Mouse (Mus musculus) embryonic facial prominence, embryonic 14.5 days (tissue): ENCODE measurements around the gene Tcp11l1. TPM values are rescaled to one million over a fixed set of nuclear protein-coding genes. Genes with fewer than 3 reads are reported as not detected.

Experiments
- ATAC-seq: fragments of 200-750 bp; cut with Nextera tagmentation; 2 replicates; pipeline ENCODE4 v1.8.0; 2017; ENCODE audit warnings: low read depth, moderate number of reproducible peaks, moderate TSS enrichment
- DNase-seq: peaks from one replicate; pipeline ENCODE4 v3.0.0-alpha.2; 2015; ENCODE audit warnings: low spot score
- H3K27ac ChIP-seq: fragments of 300-500 bp; sonication (generic); replicated peaks from 2 replicates; pipeline ENCODE4 v1.5.1; 2014; ENCODE audit warnings: low read depth, mild to moderate bottlenecking, low read length, moderate library complexity
- H3K27me3 ChIP-seq: fragments of 300-500 bp; sonication (generic); replicated peaks from 2 replicates; pipeline ENCODE4 v1.6.1; 2014; ENCODE audit warnings: low read length; ENCODE audit not compliant: control insufficient read depth, insufficient read depth
- H3K36me3 ChIP-seq: fragments of 300-500 bp; sonication (generic); 2 replicates; pipeline ENCODE4 v1.6.1; 2014; ENCODE audit warnings: low read length, mixed read lengths; ENCODE audit not compliant: control insufficient read depth, insufficient read depth
- H3K4me1 ChIP-seq: fragments of 300-500 bp; sonication (generic); 2 replicates; pipeline ENCODE4 v1.6.1; 2014; ENCODE audit warnings: antibody characterized with exemption, low read length; ENCODE audit not compliant: control insufficient read depth, insufficient read depth
- H3K4me2 ChIP-seq: fragments of 300-500 bp; sonication (generic); 2 replicates; pipeline ENCODE4 v1.6.1; 2014; ENCODE audit warnings: low read depth, mild to moderate bottlenecking, low read length, moderate library complexity, mixed read lengths
- H3K4me3 ChIP-seq: fragments of 300-500 bp; sonication (generic); 2 replicates; pipeline ENCODE4 v1.5.1; 2014; ENCODE audit warnings: low read depth, mild to moderate bottlenecking, low read length
- H3K9ac ChIP-seq: fragments of 300-500 bp; sonication (generic); 2 replicates; pipeline ENCODE4 v1.6.1; 2014; ENCODE audit warnings: low read depth, mild to moderate bottlenecking, low read length, moderate library complexity, mixed read lengths
- H3K9me3 ChIP-seq: fragments of 300-500 bp; sonication (generic); 2 replicates; pipeline ENCODE4 v1.6.1; 2016; ENCODE audit warnings: low read length; ENCODE audit not compliant: control insufficient read depth
- WGBS: fragments of 180-500 bp; shearing (Covaris S2); extraction: QIAGEN DNeasy Blood & Tissue Kit; methylation state at CpG from one replicate; pipeline ENCODE4 v1.1.7; 2014; 5-methylcytosine and 5-hydroxymethylcytosine counted together
- polyA plus RNA-seq: library from polyadenylated mRNA; unstranded; fragments of >200 nt; fragmentation: Nextera tagmentation; extraction: Ambion mirVana; gene quantifications from 2 replicates; pipeline ENCODE4 v1.2.1, GENCODE M21; 2014

Tcp11l1 gene
- polyA plus RNA-seq, 1 experiment from 2014 or later, result 32.6 TPM

DNA sequence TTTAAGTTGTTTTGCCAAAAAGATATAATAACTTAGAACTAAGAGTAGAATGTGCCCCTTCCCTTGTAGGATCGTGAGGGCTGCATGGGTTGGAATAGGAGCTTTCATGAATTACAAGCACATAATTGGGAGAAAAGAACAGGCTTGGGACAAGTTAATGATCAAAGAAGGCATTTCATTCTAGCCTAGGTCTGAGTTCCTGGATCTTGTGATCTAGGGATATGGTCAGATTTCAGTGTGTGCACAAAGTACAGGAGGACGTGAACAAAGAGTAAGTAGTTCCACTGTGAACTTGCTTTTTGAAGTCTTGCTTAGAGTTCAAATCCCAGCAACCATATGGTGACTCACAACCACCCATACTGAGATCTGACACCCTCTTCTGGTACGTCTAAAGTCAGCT, 34.6 kb downstream of the Tcp11l1 start:
- H3K4me1 ChIP-seq, result no peaks in the 10 kb centered on the region
- ATAC-seq (no peak), DNase-seq (no peak)
- no peak overlapping the region for H3K9ac ChIP-seq
- peaks cover 11% of the 10 kb centered on the region; the same call in 1 of the 2 replicates for H3K36me3 ChIP-seq
- no peak overlapping the region for H3K4me3 ChIP-seq
- no peaks in the 10 kb centered on the region for H3K27me3 ChIP-seq
- no peak overlapping the region for H3K4me2 ChIP-seq
- H3K9me3 ChIP-seq, result no peaks in the 10 kb centered on the region
- H3K27ac ChIP-seq, result no peak overlapping the region
- 66% methylated on average over 3 of the region's 3 CpGs for WGBS

DNA sequence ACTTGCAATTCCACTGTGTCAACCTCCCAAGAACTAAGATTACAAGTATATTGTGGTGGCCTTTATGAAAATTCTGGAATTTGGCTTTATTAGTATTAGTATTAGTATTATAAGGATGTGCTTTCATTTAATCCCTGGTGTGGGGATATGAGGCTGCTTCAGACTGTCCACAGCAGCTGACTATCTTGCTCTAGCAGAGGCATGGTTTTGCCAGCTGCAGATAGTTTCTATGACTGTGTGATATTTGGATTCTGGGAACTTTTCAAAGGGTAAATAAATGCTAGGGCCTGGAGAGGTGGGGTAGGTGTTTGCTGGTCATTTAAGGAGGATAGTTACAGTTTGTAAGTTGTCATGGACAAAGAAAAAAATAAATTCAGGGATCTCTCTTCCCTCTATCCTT, 40.2 kb downstream of the Tcp11l1 start:
- DNase-seq, result no peak

DNA sequence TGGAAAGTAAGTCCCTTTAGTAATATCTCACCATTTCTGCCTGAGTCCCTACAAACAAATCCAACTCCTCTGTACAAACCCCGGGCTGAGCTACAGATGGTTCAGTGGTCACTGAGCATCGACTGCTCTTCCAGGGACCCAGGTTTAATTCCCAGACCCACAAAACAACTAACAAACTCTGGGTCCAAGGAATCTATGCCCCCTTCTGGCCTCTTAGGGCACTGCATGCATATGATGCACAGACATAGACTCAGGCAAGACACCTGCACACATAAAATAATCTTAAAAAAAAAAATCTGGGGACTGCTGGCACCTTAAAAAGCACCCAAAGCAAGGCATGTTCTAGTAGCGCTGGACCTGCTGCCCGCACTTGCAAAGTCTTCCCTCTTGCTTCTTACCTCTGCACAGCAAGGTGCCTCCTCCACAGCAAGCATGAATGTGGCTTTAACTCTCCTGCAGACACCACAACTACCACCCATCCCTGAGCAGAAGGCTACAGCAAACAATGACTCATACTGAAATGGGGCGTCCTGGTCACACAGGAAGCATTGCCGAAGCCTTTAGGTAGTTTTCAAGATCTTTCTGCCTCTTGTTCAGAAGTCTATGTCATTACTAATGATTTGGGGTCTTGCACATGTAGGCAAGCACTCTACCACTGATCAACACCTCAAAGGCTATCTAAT, 42.7 kb downstream of the Tcp11l1 start:
- no peak overlapping the region for H3K9ac ChIP-seq
- H3K27ac ChIP-seq, result no peak overlapping the region
- ATAC-seq (no peak), DNase-seq (no peak)
- no peaks in the 10 kb centered on the region for H3K9me3 ChIP-seq
- 87% methylated on average over 6 of the region's 6 CpGs for WGBS
- no peak overlapping the region for H3K4me3 ChIP-seq
- H3K4me2 ChIP-seq, result no peak overlapping the region
- H3K4me1 ChIP-seq, result no peaks in the 10 kb centered on the region
- peaks cover 32% of the 10 kb centered on the region for H3K36me3 ChIP-seq
- H3K27me3 ChIP-seq, result no peaks in the 10 kb centered on the region

More for the DNA sequence above, 40.2 kb downstream of the Tcp11l1 start:
- Histone ChIP-seq H3K4me3 (no peak overlapping the region), H3K4me1 (no peaks in the 10 kb centered on the region), H3K36me3 (peaks cover 7% of the 10 kb centered on the region; the same call in 1 of the 2 replicates), H3K4me2 (no peak overlapping the region), H3K9me3 (no peaks in the 10 kb centered on the region), H3K9ac (no peak overlapping the region), H3K27me3 (no peaks in the 10 kb centered on the region), H3K27ac (no peak overlapping the region)
- no peak for ATAC-seq

DNA sequence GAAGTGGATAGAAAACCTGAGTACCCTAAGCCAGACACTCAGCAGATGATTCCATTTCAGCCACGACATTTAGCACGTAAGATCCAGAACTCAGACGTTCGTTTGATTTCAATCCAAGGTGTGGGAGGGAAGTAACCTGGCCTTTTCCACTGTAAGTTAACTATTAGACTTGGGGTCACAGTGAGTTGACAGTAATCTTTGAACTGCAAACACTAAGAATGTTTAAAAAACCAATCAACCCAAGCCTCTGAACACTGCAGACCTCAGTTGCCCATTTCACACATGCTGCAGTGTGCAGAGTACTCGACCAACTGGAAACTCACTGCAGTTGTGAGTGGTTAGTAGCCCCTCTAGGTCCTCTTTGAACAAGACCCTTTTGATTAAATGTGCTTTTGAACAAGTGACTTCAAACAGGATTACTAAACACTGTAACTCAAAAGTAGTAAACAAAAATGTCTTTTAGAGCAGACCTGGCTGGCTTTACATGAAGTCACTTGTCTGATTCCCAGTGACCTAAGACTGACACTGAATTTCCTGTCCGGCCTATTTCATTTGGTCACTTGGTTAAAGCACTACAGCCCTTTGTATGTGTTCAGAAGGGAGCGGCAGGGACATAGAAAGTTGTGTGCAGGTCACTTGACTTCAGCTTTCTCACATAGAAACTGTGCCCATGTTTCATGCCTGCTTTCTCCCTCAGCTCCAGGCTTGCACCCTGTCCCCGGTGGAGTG, 48.4 kb downstream of the Tcp11l1 start:
- ATAC-seq, result no peak
- no peak for DNase-seq
- H3K36me3 ChIP-seq, result peaks cover 64% of the 10 kb centered on the region
- 87% methylated on average over 8 of the region's 8 CpGs for WGBS
- no peak overlapping the region for H3K4me3 ChIP-seq
- H3K27ac ChIP-seq, result no peak overlapping the region
- no peak overlapping the region for H3K4me2 ChIP-seq
- H3K4me1 ChIP-seq, result no peaks in the 10 kb centered on the region
- H3K9ac ChIP-seq, result no peak overlapping the region
- H3K9me3 ChIP-seq, result no peaks in the 10 kb centered on the region
- H3K27me3 ChIP-seq, result no peaks in the 10 kb centered on the region

DNA sequence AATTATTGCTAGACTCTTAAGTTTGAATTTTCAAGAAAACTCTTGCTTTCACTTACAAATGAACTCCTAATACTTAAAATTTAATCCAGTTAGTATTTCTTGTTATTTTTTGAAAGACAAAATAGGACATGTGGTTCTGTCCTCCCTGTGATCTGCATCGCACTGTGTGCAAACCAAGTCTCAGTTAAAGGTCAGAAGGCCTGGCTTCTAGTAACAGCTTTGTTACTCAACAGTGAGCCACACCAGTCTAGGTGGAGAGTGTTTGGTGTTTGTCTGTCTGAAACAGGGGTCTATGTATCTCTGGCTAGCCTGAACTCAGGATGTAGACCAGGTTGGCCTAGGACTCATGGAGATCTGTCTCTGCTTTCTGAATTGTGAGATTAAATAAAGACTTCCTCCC, 53.3 kb downstream of the Tcp11l1 start:
- DNase-seq (no peak), ATAC-seq (no peak)
- H3K36me3 ChIP-seq, result peaks cover 70% of the 10 kb centered on the region
- H3K9me3 ChIP-seq, result no peaks in the 10 kb centered on the region
- no peak overlapping the region for H3K4me2 ChIP-seq
- H3K4me1 ChIP-seq, result no peaks in the 10 kb centered on the region
- WGBS, result 83% methylated on average over 1 of the region's 1 CpGs
- H3K9ac ChIP-seq, result no peak overlapping the region
- no peaks in the 10 kb centered on the region for H3K27me3 ChIP-seq
- H3K27ac ChIP-seq, result no peak overlapping the region
- H3K4me3 ChIP-seq, result no peak overlapping the region

DNA sequence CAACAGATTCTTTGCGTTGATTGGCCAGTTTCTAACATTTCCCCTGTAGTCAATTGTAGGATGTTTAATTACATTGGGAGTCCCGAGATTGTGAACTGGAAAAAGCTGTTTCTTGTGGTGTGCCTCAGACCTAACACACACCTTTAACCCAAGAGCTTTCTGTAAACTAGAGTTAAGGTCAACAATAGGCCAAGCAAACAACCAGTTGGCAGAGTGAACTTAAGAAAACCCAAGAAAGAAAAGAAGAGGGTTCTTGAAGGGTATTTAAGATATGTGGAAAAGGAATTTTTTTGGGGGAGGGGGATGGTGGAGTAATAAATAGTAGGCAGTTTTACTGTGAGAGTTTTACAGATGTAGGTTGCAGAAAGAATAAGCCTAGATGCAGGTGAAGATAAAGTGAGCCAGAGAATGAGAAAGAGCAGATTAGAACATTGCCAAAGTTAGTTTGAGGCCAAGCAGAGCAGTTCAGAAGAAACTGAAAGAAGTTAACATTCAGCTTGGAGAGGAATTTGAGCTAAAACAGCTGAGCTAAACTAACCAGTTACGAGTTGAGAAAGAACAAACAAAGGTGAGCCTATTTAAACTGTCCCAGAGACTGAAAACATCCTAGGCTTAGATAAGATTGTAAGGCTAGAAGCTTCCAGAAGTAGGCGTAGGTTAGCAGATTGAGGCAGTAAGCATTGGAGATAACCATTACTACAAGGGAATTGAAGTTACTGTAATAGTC, 95.8 kb downstream of the Tcp11l1 start:
- H3K9ac ChIP-seq, result no peak overlapping the region
- DNase-seq (no peak), ATAC-seq (no peak)
- no peaks in the 10 kb centered on the region for H3K27me3 ChIP-seq
- H3K4me3 ChIP-seq, result no peak overlapping the region
- H3K27ac ChIP-seq, result no peak overlapping the region
- no peaks in the 10 kb centered on the region for H3K9me3 ChIP-seq
- WGBS, result 84% methylated on average over 4 of the region's 4 CpGs
- peaks cover 15% of the 10 kb centered on the region; the same call in 1 of the 2 replicates for H3K36me3 ChIP-seq
- no peak overlapping the region for H3K4me2 ChIP-seq
- no peaks in the 10 kb centered on the region for H3K4me1 ChIP-seq

DNA sequence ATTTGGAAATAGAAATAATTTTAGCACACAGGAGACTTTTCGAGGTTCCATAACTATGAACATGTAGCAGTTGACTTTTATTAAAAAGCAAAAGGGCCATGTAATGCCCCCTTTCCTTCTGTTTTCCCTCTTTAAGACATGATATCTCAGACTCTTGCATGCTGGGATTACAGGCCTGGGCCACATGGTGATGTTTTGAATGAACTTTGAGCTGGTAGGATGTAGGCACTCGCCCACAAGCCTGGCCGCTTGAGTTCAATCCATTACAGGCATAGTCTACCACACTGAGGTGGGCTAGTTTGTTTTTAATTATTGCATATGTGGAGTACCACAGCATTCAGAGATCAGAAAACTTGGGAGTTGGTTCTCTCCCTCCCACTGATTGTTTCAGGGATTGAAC, 97.2 kb downstream of the Tcp11l1 start:
- Histone ChIP-seq H3K9me3 (no peaks in the 10 kb centered on the region), H3K27ac (no peak overlapping the region), H3K36me3 (peaks cover 22% of the 10 kb centered on the region), H3K9ac (no peak overlapping the region), H3K4me3 (no peak overlapping the region), H3K27me3 (no peaks in the 10 kb centered on the region), H3K4me2 (no peak overlapping the region), H3K4me1 (no peaks in the 10 kb centered on the region)
- DNase-seq (no peak), ATAC-seq (no peak)
- 94% methylated on average over 3 of the region's 3 CpGs for WGBS
